Mouse (Mus musculus): ENCODE measurements around the gene Wnt9b. TPM values are rescaled to one million over a fixed set of nuclear protein-coding genes. Genes with fewer than 3 reads are reported as not detected.
"Not testable (repeated sequence)": the region's sequence is repeated elsewhere in the genome, so short reads cannot be mapped to it uniquely, and the experiment has no call there.

The Wnt9b gene
- polyA plus RNA-seq (2016; fragmentation: Nextera tagmentation; extraction: Ambion mirVana) = 1.2 and 1.6 TPM in 2 replicates

DNA sequence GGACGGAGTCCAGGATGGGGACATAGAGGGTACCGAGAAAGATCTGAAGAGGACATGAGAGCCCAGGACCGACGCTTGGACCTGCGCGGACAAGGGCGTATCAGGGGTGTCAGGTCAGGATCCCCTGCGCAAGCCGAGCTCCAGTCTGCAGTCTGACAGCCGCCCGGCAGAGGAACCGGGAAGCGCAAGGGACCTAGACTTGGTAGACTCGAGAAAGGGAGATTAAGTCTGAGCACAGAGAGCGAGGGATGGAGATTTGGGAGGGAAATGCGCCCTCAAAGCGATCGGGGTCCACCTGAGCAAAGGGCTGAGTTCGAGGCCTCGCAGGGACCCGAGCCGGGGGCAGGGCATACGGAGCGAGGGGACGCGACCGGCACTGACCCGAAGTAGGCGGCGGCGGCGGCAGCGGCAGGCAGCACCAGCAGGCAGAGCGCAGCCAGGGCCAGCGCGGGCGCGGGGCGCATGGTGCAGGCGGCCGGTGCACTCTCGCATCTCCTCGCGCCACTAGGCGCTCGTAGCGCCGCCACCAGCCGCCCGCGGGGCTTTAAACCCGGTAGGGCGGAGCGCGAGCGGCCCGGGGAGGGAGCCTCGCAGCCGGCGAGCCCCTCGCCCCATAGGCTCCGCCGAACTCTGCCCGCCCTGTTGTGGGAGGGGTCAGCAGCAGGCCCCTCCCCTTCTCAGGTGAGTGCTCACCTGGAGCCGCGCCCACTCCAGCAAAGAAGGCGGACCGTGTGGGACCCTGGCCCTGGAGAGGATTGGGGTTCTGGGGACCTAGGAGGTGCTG, at the start of gene Wnt9b:
Wnt9b (minus strand) TSS at position 516 of the 784 bp plus-strand sequence.
- Histone ChIP-seq H3K4me3 (peak within 1 kb of the TSS; percentile 62), H3K9me3 (no peaks in the 10 kb centered on the region), H3K36me3 (no peaks in the 10 kb centered on the region), H3K27ac (no peak within 1 kb of the TSS), H3K4me1 (peaks cover 13% of the 10 kb centered on the region), H3K27me3 (ENCODE audit: insufficient read depth, poor library complexity, severe bottlenecking) (peaks cover 99% of the 10 kb centered on the region)
- WGBS = under 1% methylated on average over 66 of the region's 68 CpGs
- no peak for DNase-seq (ENCODE audit: low spot score)

DNA sequence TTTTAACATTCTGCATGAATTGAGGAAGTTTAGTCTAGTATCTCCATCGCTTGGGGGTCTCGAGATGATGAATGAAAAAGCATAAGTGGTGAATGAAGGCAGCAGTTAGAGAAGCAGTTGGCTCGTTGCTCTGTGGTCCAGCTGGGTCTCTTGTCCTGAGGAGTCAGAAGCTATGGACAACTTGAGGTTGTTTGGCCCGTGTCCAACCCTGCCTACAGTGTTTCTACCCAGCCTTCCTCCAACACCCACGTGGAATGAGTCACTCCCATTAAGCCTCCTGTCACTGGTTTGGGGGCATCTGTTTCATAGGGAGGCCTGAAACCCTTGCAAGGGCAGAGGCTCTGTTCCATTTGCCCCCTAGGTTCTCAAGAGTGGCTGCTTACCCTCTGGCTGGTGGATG, 40.3 kb upstream of the Wnt9b start:
- no peaks in the 10 kb centered on the region for H3K36me3 ChIP-seq
- no peak overlapping the region for H3K4me3 ChIP-seq
- no peak for DNase-seq (ENCODE audit: low spot score)
- no peak overlapping the region for H3K27ac ChIP-seq
- no peaks in the 10 kb centered on the region for H3K4me1 ChIP-seq
- peaks cover 65% of the 10 kb centered on the region for H3K27me3 ChIP-seq (ENCODE audit: insufficient read depth, poor library complexity, severe bottlenecking)
- WGBS = 68% methylated on average over 5 of the region's 5 CpGs
- no peaks in the 10 kb centered on the region for H3K9me3 ChIP-seq

DNA sequence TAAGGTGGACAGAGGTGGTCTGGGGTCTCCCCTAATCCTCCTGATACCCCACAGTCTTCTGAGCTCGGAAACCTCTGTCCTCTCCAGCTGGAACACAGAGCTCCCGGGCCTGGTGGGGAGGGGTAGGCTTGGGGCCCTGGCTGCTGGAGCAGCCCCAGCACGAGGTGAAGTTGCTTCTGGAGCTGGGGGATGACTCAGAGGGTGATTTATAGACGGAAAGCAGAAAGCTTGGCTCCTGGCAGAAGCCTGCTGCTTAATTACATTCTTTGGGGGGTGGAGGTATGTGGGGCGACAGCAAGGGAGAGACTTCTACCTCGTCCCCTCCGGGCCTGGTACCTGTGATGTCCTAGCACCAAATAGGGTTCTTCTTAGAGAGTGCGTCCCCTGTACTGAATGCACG, 30.5 kb upstream of the Wnt9b start:
- 69% methylated on average over 9 of the region's 9 CpGs for WGBS
- Histone ChIP-seq H3K4me3 (no peak overlapping the region), H3K4me1 (no peaks in the 10 kb centered on the region), H3K27ac (no peak overlapping the region), H3K9me3 (no peaks in the 10 kb centered on the region), H3K36me3 (no peaks in the 10 kb centered on the region), H3K27me3 (ENCODE audit: insufficient read depth, poor library complexity, severe bottlenecking) (peaks cover 81% of the 10 kb centered on the region)
- no peak for DNase-seq (ENCODE audit: low spot score)

DNA sequence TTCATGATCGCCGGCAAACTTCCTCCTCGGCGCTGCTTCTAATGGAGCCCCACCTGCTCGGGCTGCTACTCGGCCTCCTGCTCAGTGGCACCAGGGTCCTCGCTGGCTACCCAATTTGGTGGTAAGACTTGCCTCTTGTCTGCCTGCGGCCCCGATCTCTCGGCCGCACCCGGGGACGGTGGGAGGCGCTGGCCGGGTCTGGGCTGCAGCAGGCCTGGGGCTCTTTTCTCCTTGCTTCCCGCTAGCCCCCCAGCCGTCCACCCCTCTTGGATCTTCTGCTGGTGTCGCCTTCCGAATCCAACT, 24.6 kb upstream of the Wnt9b start:
- H3K27ac ChIP-seq = no peak overlapping the region
- under 1% methylated on average over 19 of the region's 19 CpGs for WGBS

DNA sequence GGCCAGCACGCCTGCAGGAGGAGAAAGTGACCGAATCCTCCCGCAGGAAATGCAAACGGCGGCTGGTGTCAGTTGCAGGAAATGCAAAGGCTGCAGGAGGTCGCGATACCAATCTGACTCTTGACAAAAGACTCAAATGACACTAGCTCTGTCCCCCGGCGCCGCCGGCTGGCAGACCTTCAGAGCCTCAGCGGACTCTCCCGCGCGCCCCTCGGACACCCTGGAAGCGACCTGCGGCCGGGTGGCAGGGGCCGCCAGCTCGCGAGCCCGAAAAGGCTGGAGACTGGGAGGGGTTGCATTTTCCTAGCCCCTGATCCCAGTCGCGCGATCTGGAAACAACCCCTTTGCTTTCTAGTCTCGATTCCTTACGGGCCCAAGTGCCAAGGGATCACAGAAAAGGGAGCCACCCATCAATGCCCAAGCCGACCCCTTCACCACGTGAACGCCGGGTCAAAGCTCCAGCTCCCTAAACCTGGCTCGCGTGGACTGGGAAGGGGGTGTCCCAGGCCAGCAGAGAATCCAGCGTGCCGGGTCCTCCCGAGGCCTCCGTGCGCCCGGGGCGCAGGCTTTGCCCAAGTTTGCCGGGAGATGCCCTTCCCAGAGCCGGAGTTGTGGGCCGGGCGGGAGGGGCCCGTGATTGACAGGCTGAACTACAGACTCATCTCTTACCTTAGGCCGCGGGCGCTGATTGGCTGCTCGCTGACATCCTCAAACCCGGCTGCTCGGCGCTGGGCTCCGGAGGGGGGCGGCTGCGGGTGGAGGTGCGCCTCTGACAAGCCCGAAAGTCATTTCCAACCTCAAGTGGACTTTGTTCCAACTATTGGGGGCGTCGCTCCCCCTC, 24.0 kb upstream of the Wnt9b start, which contains the start of gene Wnt3:
Wnt3 (plus strand) TSS at position 764 of the 841 bp plus-strand sequence.
- Histone ChIP-seq H3K27ac (no peak within 1 kb of the TSS), H3K27me3 (ENCODE audit: insufficient read depth, poor library complexity, severe bottlenecking) (peaks cover 100% of the 10 kb centered on the region), H3K36me3 (no peaks in the 10 kb centered on the region), H3K4me1 (peaks cover 37% of the 10 kb centered on the region), H3K4me3 (peak within 1 kb of the TSS; percentile 55), H3K9me3 (no peaks in the 10 kb centered on the region)
- WGBS = under 1% methylated on average over 60 of the region's 60 CpGs
- DNase-seq (ENCODE audit: low spot score) = no peak

More for the DNA sequence above, 24.6 kb upstream of the Wnt9b start:
- peaks cover 98% of the 10 kb centered on the region for H3K27me3 ChIP-seq (ENCODE audit: insufficient read depth, poor library complexity, severe bottlenecking)
- no peak for DNase-seq (ENCODE audit: low spot score)
- H3K36me3 ChIP-seq = no peaks in the 10 kb centered on the region
- H3K4me3 ChIP-seq = peak overlapping the region; percentile 55
- no peaks in the 10 kb centered on the region for H3K9me3 ChIP-seq
- peaks cover 37% of the 10 kb centered on the region for H3K4me1 ChIP-seq

DNA sequence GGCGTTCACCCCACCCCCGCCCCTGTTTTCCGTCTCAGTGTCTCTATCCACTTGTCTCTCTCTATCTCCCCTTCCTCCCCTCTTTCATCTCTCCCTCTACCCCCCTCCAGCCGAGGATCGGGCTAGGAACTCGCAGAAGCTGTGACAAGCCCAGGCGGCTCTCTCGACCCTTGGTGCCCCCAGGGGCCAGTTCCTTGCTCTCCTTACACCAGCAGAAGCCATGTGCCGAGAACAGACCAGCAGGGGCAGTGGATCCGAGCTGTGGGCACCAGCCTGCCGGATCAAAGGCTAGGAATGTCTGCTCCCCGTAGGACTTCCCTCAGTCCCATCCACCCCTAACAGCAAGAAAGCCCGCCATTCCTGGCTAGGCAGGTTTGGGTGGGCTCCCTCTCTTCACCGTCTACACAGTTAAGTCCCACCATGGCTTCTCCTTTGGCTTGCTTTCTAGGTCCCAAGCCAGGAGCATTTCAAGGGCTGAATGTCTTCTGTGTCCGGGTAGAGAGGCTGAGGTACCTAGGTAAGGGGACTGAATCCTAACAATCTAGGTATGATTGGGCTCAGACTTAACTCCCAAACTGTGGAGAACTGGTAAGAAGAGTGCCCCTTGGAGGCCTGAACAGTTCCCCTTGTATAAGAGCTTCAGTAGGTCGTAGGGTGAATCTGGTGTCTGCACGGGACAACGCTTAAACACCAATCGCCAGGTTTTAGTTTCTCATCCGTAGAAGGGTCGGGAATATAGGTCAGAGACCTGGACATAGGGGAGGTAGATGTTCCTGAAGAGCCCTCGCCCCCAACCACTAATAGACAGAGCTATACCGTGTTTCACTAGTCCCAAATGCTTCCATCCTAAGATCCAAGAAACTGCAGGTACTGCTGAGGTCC, 23.1 kb upstream of the Wnt9b start:
- Histone ChIP-seq H3K27me3 (ENCODE audit: insufficient read depth, poor library complexity, severe bottlenecking) (peaks cover 100% of the 10 kb centered on the region), H3K36me3 (no peaks in the 10 kb centered on the region), H3K9me3 (no peaks in the 10 kb centered on the region), H3K27ac (no peak overlapping the region), H3K4me3 (peak overlapping the region; percentile 55), H3K4me1 (peaks cover 37% of the 10 kb centered on the region)
- no peak for DNase-seq (ENCODE audit: low spot score)
- 2% methylated on average over 23 of the region's 23 CpGs for WGBS

DNA sequence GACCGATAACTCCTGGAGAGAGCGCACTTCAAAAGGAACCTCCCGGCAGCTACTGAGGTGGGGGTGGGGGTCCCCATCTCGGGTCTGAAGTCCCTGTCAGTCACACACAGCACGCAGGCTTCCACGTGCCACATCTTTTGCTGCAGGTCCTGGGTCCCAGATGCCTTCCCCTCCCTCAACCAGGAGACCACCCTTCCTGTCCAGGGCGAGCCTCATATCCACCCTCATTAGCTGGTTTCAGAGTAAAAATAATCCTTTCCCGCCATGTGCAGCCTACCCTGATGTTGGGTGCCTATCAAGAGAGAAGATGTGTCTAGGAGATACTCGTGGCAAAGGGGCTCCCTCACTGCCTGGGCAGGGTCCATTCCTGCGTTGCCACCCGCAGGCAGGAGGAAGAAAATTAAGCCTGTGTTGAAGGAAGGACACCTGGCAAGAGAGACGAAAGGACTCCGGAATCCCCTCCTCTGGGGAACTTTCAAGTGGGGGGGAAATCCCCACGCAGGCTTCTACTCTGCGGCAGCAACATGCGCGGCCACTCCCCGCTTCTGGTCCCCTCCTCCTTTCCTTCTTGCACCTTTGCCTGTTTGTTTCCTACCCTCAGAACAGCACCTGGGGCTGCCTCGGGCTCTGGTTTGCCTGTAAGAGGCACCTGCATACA, 21.7 kb upstream of the Wnt9b start:
- no peaks in the 10 kb centered on the region for H3K36me3 ChIP-seq
- H3K9me3 ChIP-seq = no peaks in the 10 kb centered on the region
- DNase-seq (ENCODE audit: low spot score) = no peak
- H3K4me3 ChIP-seq = peak overlapping the region; percentile 22; the same call in 1 of the 2 replicates
- no peak overlapping the region for H3K27ac ChIP-seq
- 1% methylated on average over 19 of the region's 19 CpGs for WGBS
- H3K27me3 ChIP-seq (ENCODE audit: insufficient read depth, poor library complexity, severe bottlenecking) = peaks cover 98% of the 10 kb centered on the region
- peaks cover 37% of the 10 kb centered on the region for H3K4me1 ChIP-seq

DNA sequence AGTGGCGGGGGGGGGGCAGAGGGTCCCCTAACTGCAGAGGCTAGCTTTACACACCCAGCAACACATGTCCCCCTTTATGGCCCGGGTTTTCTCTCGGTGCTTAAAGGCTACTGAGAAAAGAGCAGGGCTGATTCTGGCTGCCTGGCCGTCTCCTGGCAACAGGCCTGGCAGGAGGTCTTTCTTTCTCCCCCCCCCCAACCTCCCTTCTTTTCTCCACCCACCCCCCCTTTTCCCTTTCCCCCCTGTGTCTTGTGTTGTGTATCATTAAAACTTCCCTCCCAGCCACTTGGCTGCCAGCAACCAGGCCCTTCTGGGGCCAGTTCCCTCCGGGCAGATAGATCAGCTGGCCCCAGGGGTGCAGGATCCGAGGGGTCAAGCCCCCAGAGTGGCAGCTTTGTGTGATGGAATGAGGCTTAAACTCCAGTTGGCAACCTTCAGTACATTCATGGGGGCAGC, 16.0 kb upstream of the Wnt9b start:
- Histone ChIP-seq H3K27me3 (ENCODE audit: insufficient read depth, poor library complexity, severe bottlenecking) (peaks cover 63% of the 10 kb centered on the region), H3K4me1 (no peaks in the 10 kb centered on the region; the same call in 1 of the 2 replicates), H3K4me3 (no peak overlapping the region), H3K9me3 (no peaks in the 10 kb centered on the region), H3K27ac (no peak overlapping the region), H3K36me3 (no peaks in the 10 kb centered on the region)
- DNase-seq (ENCODE audit: low spot score) = no peak
- 23% methylated on average over 6 of the region's 6 CpGs for WGBS

DNA sequence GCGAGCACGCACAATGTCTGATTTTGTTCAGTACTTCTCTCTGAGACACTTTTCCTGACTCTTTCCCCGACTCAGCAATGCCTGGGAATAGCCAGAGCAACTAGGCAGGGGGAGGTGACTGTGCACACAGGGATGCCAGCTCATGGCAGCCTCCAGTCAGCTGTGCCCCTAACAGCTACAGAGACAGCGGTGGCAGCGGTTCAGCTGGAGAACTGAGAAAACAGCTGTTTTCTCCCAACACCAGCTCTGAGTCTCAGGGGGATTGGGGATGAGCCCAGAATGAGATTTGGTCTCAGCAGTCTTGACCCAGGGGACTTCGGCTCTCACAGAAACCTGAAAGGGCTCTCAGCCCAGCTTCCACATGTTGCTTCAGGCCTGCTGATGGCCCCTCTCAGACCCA, 15.0 kb upstream of the Wnt9b start:
- H3K36me3 ChIP-seq = no peaks in the 10 kb centered on the region
- H3K27me3 ChIP-seq (ENCODE audit: insufficient read depth, poor library complexity, severe bottlenecking) = peaks cover 60% of the 10 kb centered on the region
- 54% methylated on average over 6 of the region's 6 CpGs for WGBS
- no peaks in the 10 kb centered on the region for H3K9me3 ChIP-seq
- DNase-seq (ENCODE audit: low spot score) = no peak
- H3K4me1 ChIP-seq = no peaks in the 10 kb centered on the region; the same call in 1 of the 2 replicates
- no peak overlapping the region for H3K4me3 ChIP-seq
- H3K27ac ChIP-seq = no peak overlapping the region

DNA sequence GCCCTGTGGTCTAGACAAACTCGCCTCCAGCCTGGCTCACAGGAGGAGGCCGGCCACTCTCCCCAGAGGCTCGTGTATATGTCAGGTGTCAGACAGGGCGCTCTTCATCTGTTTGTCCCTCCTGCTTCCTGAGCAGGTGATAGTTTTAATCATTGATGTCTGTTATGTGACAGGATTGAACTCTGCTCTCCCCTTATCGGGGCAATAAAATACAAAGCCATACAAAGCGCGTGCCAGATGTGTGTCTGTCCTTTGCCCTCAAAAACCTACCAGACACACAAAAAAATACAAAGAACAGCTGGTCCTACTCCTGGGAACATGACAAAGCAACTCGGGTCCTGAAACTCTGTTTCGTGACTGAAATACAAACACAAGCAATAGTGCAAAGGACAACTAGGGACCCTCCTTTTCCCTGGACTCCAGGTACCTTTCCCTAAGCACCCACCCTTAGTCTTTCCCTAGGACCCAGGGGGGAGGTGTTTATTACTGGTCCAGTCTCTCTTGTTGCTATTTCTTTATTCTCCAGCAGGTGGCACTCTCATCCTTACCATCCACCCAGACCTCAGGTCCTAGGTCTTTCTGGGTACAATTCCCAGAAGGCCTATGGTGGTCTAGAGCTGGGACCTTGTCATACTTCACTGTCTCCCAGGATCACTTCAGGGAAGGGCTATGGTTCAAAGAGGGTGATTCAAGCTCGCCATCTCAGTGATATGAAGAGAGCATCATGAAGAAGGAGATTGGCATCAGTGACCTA, 14.0 kb upstream of the Wnt9b start:
- H3K36me3 ChIP-seq = no peaks in the 10 kb centered on the region
- WGBS = 26% methylated on average over 10 of the region's 10 CpGs
- DNase-seq (ENCODE audit: low spot score) = no peak
- peaks cover 52% of the 10 kb centered on the region for H3K27me3 ChIP-seq (ENCODE audit: insufficient read depth, poor library complexity, severe bottlenecking)
- no peaks in the 10 kb centered on the region; the same call in 1 of the 2 replicates for H3K4me1 ChIP-seq
- no peak overlapping the region for H3K27ac ChIP-seq
- no peak overlapping the region for H3K4me3 ChIP-seq
- H3K9me3 ChIP-seq = no peaks in the 10 kb centered on the region

DNA sequence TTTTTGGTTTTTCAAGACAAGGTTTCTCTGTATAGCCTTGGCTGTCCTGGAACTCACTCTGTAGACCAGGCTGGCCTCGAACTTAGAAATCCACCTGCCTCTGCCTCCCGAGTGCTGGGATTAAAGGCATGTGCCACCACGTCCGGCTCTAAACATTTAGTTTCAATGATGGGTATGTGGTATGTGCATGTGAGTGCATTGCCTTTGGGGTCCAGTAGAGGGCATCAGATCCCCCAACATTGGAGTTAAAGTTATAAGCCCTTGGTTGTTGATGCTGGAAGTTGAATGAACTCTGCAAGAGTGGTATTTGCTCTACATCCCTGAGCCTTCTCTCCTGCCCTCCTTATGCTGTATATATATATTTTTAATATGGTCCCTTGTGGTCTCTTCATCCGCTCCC, 11.3 kb upstream of the Wnt9b start:
- not testable (repeated sequence) for H3K36me3 ChIP-seq; H3K9me3 ChIP-seq; DNase-seq (ENCODE audit: low spot score); H3K4me1 ChIP-seq; H3K4me3 ChIP-seq; H3K27ac ChIP-seq
- H3K27me3 ChIP-seq (ENCODE audit: insufficient read depth, poor library complexity, severe bottlenecking) = peaks cover 30% of the 10 kb centered on the region
- WGBS = 83% methylated on average over 5 of the region's 5 CpGs

Data from heart, embryonic 10.5 days (tissue).